Mouse (Mus musculus): ENCODE results near the gene Henmt1. TPM values are rescaled to one million over a fixed set of nuclear protein-coding genes. Genes with fewer than 3 reads are reported as not detected.
A peak's percentile ranks its signal among the peaks of the same experiment; 100 is the strongest.

Gene Henmt1
- polyA plus RNA-seq, 1 experiment from 2014 or later, result 0.88 TPM

DNA sequence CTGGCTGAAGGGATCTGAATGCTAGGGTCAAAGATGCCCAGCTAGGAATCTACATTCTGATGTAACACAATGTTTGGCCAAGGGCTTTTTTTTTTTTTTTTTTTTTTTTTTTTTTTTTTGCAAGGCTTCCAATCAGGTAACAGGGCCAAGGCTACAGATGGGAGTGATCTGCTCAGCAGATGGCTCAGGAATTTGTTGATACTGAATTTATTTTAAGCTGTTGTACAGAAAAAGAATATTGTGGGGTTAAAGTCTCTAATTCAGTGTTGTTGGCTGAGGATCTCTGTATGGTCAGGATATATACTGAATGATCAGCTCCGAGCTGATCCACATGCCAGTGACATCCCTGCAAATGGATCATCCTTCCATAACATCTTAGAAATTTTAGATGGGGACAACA, 23.7 kb upstream of the Henmt1 start:
- no peaks in the 10 kb centered on the region for H3K36me3 ChIP-seq (replicated peaks)
- no peaks in the 10 kb centered on the region for H3K9me3 ChIP-seq
- H3K27ac ChIP-seq, result no peak overlapping the region
- H3K27me3 ChIP-seq (ENCODE audit: poor library complexity, severe bottlenecking), result no peaks in the 10 kb centered on the region
- DNase-seq (ENCODE audit: extremely low spot score, low spot score), result no peak
- 84% methylated on average over 1 of the region's 1 CpGs for WGBS
- no peak overlapping the region for H3K4me3 ChIP-seq
- peaks cover 11% of the 10 kb centered on the region for H3K4me1 ChIP-seq

DNA sequence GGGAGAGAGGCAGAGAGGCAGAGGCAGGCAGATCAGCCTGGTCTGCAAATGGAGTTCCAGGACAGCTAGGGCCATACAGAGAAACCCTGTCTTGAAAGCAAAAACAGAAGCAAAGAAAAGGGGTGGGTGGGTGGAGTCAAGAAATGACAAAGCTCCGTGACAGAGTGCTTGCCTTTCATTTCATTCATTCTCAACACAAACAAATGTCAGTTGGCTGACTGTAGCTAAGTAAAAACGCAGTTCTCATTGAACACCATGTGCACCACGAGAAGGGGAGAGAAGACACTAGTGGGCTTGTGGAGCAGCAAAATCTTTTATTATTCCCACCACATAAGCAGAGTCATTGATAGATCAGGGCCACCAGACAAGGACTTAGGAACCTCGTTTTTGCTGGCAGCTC, 22.8 kb upstream of the Henmt1 start:
- Histone ChIP-seq H3K27me3 (ENCODE audit: poor library complexity, severe bottlenecking) (no peaks in the 10 kb centered on the region), H3K4me1 (peaks cover 11% of the 10 kb centered on the region), H3K4me3 (no peak overlapping the region), H3K36me3 (replicated peaks) (no peaks in the 10 kb centered on the region), H3K9me3 (no peaks in the 10 kb centered on the region), H3K27ac (no peak overlapping the region)
- 69% methylated on average over 4 of the region's 4 CpGs for WGBS
- no peak for DNase-seq (ENCODE audit: extremely low spot score, low spot score)

DNA sequence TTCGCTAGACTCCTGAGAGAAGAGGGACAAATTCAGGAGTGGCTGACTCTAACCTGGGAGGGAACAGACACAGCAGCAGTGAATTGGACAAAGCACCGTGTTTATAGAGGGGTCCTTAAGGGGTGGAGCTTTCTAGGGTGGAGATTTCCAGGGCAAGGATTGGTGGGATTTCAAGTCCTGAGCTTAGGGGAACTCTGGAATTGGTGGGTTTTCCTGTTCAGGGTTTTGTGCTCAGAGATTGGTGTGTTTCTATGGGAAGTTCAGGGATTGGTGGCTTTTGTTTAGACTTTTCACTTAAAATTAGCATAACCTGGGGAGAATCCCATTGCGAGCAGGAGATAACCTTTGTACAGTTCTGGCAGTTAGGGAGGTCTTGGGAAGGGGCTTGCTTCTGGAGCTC, 21.7 kb upstream of the Henmt1 start:
- no peaks in the 10 kb centered on the region for H3K36me3 ChIP-seq (replicated peaks)
- no peaks in the 10 kb centered on the region for H3K9me3 ChIP-seq
- no peaks in the 10 kb centered on the region for H3K27me3 ChIP-seq (ENCODE audit: poor library complexity, severe bottlenecking)
- DNase-seq (ENCODE audit: extremely low spot score, low spot score), result no peak
- H3K4me3 ChIP-seq, result no peak overlapping the region
- no peak overlapping the region for H3K27ac ChIP-seq
- 54% methylated on average over 3 of the region's 3 CpGs for WGBS
- peaks cover 7% of the 10 kb centered on the region for H3K4me1 ChIP-seq

DNA sequence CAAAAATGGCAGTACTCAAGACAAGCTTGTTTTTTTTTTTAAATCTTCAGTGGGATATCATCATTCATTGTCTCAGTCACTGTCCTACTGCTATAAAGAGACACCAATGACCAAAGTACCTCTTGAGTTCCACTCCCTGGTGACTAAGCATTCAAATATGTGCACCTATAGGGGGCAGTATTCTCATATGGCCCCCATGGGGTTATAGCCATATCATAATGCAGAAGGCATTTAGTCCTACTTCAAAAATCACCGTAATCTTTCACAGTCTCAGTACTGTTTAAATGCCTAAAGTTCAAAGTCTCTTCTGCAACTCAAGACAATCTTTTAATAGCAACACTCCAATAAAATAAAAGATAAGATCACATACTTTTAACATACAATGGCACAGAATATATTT, 20.8 kb upstream of the Henmt1 start:
- peaks cover 7% of the 10 kb centered on the region for H3K4me1 ChIP-seq
- WGBS, result 90% methylated on average over 1 of the region's 1 CpGs
- H3K9me3 ChIP-seq, result no peaks in the 10 kb centered on the region
- no peaks in the 10 kb centered on the region for H3K27me3 ChIP-seq (ENCODE audit: poor library complexity, severe bottlenecking)
- no peak for DNase-seq (ENCODE audit: extremely low spot score, low spot score)
- H3K36me3 ChIP-seq (replicated peaks), result no peaks in the 10 kb centered on the region
- no peak overlapping the region for H3K27ac ChIP-seq
- H3K4me3 ChIP-seq, result no peak overlapping the region

GRCm38 (mm10) chr3:108920442-108921070, 19.1 kb upstream of the Henmt1 start:
- 90% methylated on average over 3 of the region's 3 CpGs for WGBS
- no peaks in the 10 kb centered on the region for H3K27me3 ChIP-seq (ENCODE audit: poor library complexity, severe bottlenecking)

DNA sequence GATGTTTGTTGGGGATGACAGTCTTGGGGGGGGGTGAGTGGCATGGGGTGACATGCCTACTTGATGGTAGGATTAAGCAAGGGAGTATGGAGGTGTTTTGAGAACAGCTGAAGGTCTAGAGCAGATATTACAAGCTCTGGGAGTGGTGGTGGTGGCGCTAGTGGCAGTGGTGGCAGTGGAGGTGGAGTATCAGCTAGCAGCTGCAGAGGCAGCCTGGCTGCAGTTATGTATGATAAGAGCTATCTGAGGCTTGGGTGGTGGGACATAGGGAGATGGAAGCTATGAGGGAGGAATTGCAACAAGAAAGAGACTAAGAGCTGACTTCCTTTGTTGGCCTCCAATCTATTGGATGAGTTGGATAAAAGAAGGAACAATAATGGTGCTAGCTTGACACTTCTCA, 17.9 kb upstream of the Henmt1 start:
- Histone ChIP-seq H3K4me3 (no peak overlapping the region), H3K36me3 (replicated peaks) (no peaks in the 10 kb centered on the region), H3K27me3 (ENCODE audit: poor library complexity, severe bottlenecking) (no peaks in the 10 kb centered on the region), H3K27ac (no peak overlapping the region), H3K4me1 (peaks cover under 1% of the 10 kb centered on the region; the same call in 1 of the 2 replicates), H3K9me3 (no peaks in the 10 kb centered on the region)
- DNase-seq (ENCODE audit: extremely low spot score, low spot score), result no peak
- 91% methylated on average over 1 of the region's 1 CpGs for WGBS

More at GRCm38 (mm10) chr3:108920442-108921070, 19.1 kb upstream of the Henmt1 start:
- Histone ChIP-seq H3K4me1 (peaks cover 7% of the 10 kb centered on the region), H3K4me3 (no peak overlapping the region), H3K27ac (no peak overlapping the region), H3K9me3 (no peaks in the 10 kb centered on the region), H3K36me3 (replicated peaks) (no peaks in the 10 kb centered on the region)
- DNase-seq (ENCODE audit: extremely low spot score, low spot score), result no peak

DNA sequence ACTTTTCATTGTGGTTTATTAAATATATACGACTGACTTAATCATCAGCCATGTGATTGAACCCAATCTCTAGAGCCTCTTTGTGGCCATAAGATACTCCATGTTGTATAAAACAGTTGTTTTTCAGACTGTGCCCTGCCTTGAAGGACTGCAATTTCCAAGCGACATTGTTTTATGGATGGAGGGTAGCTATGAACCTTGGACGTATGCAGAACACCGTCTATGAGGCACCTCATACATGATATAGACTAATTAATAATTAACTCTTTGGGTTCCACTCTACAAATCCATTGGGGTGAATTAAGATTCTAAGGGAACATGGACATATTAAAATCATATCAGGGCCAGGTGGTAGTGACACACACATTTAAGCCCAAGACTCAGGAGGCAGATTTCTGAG, 14.0 kb upstream of the Henmt1 start:
- no peak for DNase-seq (ENCODE audit: extremely low spot score, low spot score)
- Histone ChIP-seq H3K4me3 (no peak overlapping the region), H3K9me3 (0 out of 2 replicates have a peak, but pooled peaks cover 3% of the 10 kb centered on the region), H3K27me3 (ENCODE audit: poor library complexity, severe bottlenecking) (no peaks in the 10 kb centered on the region), H3K36me3 (replicated peaks) (no peaks in the 10 kb centered on the region), H3K27ac (no peak overlapping the region), H3K4me1 (0 out of 2 replicates have a peak, but pooled peaks cover 4% of the 10 kb centered on the region)
- 89% methylated on average over 4 of the region's 4 CpGs for WGBS

GRCm38 (mm10) chr3:108926308-108926707, 13.4 kb upstream of the Henmt1 start:
- 0 out of 2 replicates have a peak, but pooled peaks cover 4% of the 10 kb centered on the region for H3K4me1 ChIP-seq
- no peak overlapping the region for H3K27ac ChIP-seq
- no peak for DNase-seq (ENCODE audit: extremely low spot score, low spot score)
- WGBS, result 68% methylated on average over 1 of the region's 1 CpGs
- H3K4me3 ChIP-seq, result no peak overlapping the region
- H3K9me3 ChIP-seq, result 0 out of 2 replicates have a peak, but pooled peaks cover 3% of the 10 kb centered on the region
- H3K36me3 ChIP-seq (replicated peaks), result no peaks in the 10 kb centered on the region
- no peaks in the 10 kb centered on the region for H3K27me3 ChIP-seq (ENCODE audit: poor library complexity, severe bottlenecking)

- Histone ChIP-seq H3K36me3 (replicated peaks) (no peaks in the 10 kb centered on the region), H3K9me3 (0 out of 2 replicates have a peak, but pooled peaks cover 4% of the 10 kb centered on the region), H3K27ac (no peak overlapping the region), H3K27me3 (ENCODE audit: poor library complexity, severe bottlenecking) (no peaks in the 10 kb centered on the region), H3K4me3 (no peak overlapping the region), H3K4me1 (no peaks in the 10 kb centered on the region)
- DNase-seq (ENCODE audit: extremely low spot score, low spot score), result no peak
- 93% methylated on average over 6 of the region's 6 CpGs for WGBS
Measured at GRCm38 (mm10) chr3:108933557-108933956, 6.1 kb upstream of the Henmt1 start.

DNA sequence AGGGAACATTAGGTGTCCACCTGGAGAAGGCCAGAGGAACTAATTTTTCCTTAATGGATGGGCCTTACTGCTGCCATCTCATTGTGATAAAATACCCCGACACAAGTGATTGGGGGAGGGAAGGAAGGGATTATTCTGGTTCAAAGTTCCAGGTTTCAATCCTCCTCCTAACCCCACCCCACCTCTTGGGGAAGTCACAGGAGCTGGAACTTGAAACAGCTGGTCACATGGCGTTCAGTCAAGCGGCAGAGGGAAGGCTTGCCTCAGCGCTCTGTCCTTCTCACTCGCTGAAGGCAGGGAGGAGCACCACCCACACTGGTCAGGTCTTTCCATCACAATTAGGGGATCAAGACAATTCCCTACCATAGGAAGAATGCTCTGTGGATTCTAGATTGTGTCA, 982 bp upstream of the Henmt1 start:
- peaks cover 13% of the 10 kb centered on the region; the same call in 1 of the 2 replicates for H3K9me3 ChIP-seq
- no peak overlapping the region for H3K4me3 ChIP-seq
- 95% methylated on average over 5 of the region's 5 CpGs for WGBS
- no peak for DNase-seq (ENCODE audit: extremely low spot score, low spot score)
- H3K27ac ChIP-seq, result no peak overlapping the region
- peaks cover 7% of the 10 kb centered on the region for H3K4me1 ChIP-seq
- peaks cover 4% of the 10 kb centered on the region for H3K27me3 ChIP-seq (ENCODE audit: poor library complexity, severe bottlenecking)
- H3K36me3 ChIP-seq (replicated peaks), result no peaks in the 10 kb centered on the region

DNA sequence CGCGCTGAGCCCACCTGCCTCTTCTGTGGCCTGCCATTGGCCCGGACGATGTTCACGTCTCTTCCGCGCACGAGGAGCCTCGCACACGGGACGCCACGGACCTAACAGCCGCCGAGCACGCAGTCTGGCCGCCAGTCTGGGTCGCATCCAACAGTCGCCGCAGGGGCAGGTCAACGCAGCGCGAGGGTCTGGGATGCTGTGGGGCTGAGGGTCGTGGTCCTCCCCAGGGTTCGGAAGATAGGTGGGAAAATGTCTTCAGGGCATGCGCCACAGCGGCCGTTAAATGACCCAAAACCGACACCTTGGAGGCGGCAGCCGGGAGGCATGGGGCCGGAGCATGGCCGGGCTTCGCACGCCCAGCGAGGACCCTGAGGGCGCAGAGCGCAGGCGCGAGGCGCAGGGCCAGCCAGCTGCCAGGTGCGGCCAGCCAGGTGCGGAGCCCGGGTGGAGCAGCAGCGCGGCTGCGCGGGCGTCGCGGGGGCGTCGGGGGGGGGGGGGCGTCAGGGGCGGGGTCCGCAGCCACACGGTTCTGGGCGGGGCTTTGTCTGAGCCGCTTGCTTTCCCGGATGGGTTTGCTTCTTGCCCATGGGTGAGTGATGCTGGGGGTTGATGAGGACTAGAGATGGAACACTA, 444 bp downstream of the Henmt1 start, which contains the start of gene Gm9857:
Gene Gm9857 (minus strand): TSS at position 445 of the 633 bp plus-strand sequence.
- Histone ChIP-seq H3K27me3 (ENCODE audit: poor library complexity, severe bottlenecking) (peaks cover 4% of the 10 kb centered on the region), H3K4me1 (peaks cover 7% of the 10 kb centered on the region), H3K27ac (peak within 1 kb of the TSS; percentile 42), H3K36me3 (replicated peaks) (no peaks in the 10 kb centered on the region), H3K4me3 (peak within 1 kb of the TSS; percentile 45), H3K9me3 (peaks cover 13% of the 10 kb centered on the region; the same call in 1 of the 2 replicates)
- peak; percentile 23 for DNase-seq (ENCODE audit: extremely low spot score, low spot score)
- 65% methylated on average over 55 of the region's 59 CpGs for WGBS

- H3K4me1 ChIP-seq, result peaks cover 7% of the 10 kb centered on the region
- no peak for DNase-seq (ENCODE audit: extremely low spot score, low spot score)
- no peak overlapping the region for H3K4me3 ChIP-seq
- H3K9me3 ChIP-seq, result peaks cover 13% of the 10 kb centered on the region; the same call in 1 of the 2 replicates
- WGBS, result 87% methylated on average over 10 of the region's 10 CpGs
- H3K27ac ChIP-seq, result no peak overlapping the region
- peaks cover 4% of the 10 kb centered on the region for H3K27me3 ChIP-seq (ENCODE audit: poor library complexity, severe bottlenecking)
- no peaks in the 10 kb centered on the region for H3K36me3 ChIP-seq (replicated peaks)
Measured at GRCm38 (mm10) chr3:108940996-108941395, 1.3 kb downstream of the Henmt1 start.

- H3K4me1 ChIP-seq, result peaks cover 18% of the 10 kb centered on the region
- H3K27me3 ChIP-seq (ENCODE audit: poor library complexity, severe bottlenecking), result no peaks in the 10 kb centered on the region
- H3K9me3 ChIP-seq, result no peaks in the 10 kb centered on the region
- H3K36me3 ChIP-seq (replicated peaks), result no peaks in the 10 kb centered on the region
- no peak for DNase-seq (ENCODE audit: extremely low spot score, low spot score)
- no peak overlapping the region for H3K4me3 ChIP-seq
- H3K27ac ChIP-seq, result no peak overlapping the region
Measured at GRCm38 (mm10) chr3:108957976-108958375, 18.3 kb downstream of the Henmt1 start.

Measured in forebrain, embryonic 10.5 days (tissue).